Mouse (Mus musculus): Measurements from ENCODE around the gene Schip1. TPM values are rescaled to one million over a fixed set of nuclear protein-coding genes. Genes with fewer than 3 reads are reported as not detected.
"Not testable (repeated sequence)": the region's sequence is repeated elsewhere in the genome, so short reads cannot be mapped to it uniquely, and the experiment has no call there.

Schip1 gene
- polyA plus RNA-seq, 1 experiment, result 10.6 TPM

DNA sequence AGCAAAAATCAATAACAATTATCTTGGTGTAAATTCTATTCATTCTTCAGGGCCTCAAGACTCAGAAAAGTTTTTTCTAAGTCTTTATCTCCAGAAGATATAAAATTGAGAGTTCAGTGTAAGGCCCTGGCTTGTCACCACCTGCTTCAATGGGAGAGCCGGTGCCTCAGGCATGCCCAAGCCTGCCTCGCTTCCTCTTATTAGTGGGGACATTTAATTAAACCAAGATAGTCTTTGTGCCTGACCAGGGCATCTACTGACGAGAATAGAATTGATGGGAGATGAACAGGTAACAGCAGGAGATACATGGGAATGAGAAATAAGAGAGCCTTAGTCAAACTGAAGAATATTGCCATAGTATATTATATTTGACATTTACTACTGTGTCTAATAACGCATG, 27.5 kb downstream of the Schip1 start:
- Histone ChIP-seq H3K4me1 (ENCODE audit: control insufficient read depth, insufficient read depth, low read length) (no peaks in the 10 kb centered on the region), H3K36me3 (ENCODE audit: control insufficient read depth, insufficient read depth, low read length) (no peaks in the 10 kb centered on the region), H3K4me3 (ENCODE audit: insufficient read depth, low read depth, low read length) (no peak overlapping the region), H3K27ac (ENCODE audit: insufficient read depth, low read depth, low read length) (no peak overlapping the region), H3K27me3 (replicated peaks; ENCODE audit: control insufficient read depth, insufficient read depth, low read length) (no peaks in the 10 kb centered on the region)
- DNase-seq, result no peak
- whole genome bisulfite sequencing, result 78% methylated on average over 4 of the region's 4 CpGs
- TF ChIP-seq POLR2A (IDR thresholded peaks at IDR 0.05; ENCODE audit: low read depth, low read length) (no peak), CTCF (conservative IDR thresholded peaks at IDR 0.05; ENCODE audit: insufficient read depth, insufficient read length, low read depth, low read length) (no peak)

DNA sequence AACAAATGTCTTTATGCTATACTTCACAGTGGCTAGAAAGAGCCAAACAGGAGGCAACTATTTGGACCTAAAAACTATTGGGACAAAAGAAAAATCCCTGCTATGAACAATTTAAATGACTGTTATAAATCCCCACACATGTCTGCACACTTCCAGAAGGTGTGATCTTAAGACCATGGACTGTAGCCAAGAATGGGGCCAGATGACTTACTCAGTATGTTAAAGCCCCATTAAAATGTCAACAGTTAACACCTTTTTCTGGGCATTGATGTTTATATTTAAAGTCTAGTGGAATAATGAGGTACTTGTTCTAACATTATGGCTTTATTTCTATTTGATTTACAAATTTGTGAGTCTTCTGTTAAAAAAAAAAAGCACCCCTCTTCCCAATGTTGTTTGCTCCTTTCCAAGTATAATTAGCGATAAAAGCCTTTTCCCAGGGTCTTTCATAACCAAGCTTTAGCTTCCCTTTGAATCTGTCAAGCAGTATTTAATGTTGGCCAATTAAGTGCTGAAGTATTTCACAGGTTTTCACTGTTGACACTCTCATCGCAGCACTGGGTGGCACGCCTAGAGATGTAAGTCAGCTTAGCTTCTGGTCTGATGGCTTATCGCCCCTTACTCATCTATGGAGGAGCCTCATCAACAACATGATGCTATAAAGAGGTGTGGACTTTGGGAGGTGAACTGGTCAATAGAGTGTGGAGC, 32.3 kb downstream of the Schip1 start:
- WGBS, result 54% methylated on average over 4 of the region's 4 CpGs
- DNase-seq, result no peak
- Histone ChIP-seq H3K27me3 (replicated peaks; ENCODE audit: control insufficient read depth, insufficient read depth, low read length) (no peaks in the 10 kb centered on the region), H3K36me3 (ENCODE audit: control insufficient read depth, insufficient read depth, low read length) (no peaks in the 10 kb centered on the region), H3K4me1 (ENCODE audit: control insufficient read depth, insufficient read depth, low read length) (no peaks in the 10 kb centered on the region), H3K27ac (ENCODE audit: insufficient read depth, low read depth, low read length) (no peak overlapping the region), H3K4me3 (ENCODE audit: insufficient read depth, low read depth, low read length) (no peak overlapping the region)
- no peak for TF ChIP-seq POLR2A (IDR thresholded peaks at IDR 0.05; ENCODE audit: low read depth, low read length)
- TF ChIP-seq CTCF (conservative IDR thresholded peaks at IDR 0.05; ENCODE audit: insufficient read depth, insufficient read length, low read depth, low read length), result no peak

DNA sequence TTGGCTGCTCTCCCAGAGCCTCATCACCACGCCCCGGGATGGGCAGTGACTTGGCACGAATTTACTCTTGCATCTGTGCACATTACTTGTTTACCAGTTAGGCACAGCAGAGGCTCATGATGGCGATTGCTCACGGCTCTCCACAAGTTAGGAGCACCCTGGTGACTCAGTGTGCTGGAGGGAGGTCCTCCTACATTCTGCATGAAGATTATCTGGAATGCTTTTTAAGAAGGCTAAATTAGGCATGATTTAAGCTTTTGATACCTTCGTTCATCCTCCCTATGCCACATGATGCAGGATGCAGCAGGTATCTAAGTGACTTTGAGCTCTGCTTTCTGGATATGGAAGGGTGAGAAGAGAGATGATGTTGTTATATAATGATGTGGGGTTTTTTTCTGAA, 35.0 kb downstream of the Schip1 start:
- not testable (repeated sequence) for H3K4me1 ChIP-seq (ENCODE audit: control insufficient read depth, insufficient read depth, low read length); H3K36me3 ChIP-seq (ENCODE audit: control insufficient read depth, insufficient read depth, low read length); DNase-seq; H3K27ac ChIP-seq (ENCODE audit: insufficient read depth, low read depth, low read length); H3K4me3 ChIP-seq (ENCODE audit: insufficient read depth, low read depth, low read length); H3K27me3 ChIP-seq (replicated peaks; ENCODE audit: control insufficient read depth, insufficient read depth, low read length)
- 88% methylated on average over 6 of the region's 6 CpGs for WGBS

DNA sequence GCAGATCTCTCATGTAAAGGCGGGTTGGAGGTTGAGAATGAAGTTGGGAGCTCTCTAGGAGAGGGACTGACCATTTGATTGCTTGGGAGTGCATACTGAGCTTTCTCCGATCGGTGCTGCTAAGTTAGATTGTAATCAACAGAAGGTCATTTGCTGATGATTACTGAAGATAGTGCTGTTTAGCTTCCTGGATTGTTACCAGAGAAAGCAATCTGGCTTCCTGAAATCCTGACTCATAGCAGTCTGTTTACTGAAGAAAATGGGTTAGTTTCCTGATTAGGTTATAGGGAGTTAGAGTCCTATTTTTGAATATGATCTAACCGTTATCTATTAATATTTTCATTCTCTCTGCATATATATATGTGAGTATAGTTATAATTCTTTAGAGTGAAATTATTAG, 36.7 kb downstream of the Schip1 start:
- Histone ChIP-seq H3K27ac (ENCODE audit: insufficient read depth, low read depth, low read length) (no peak overlapping the region), H3K4me3 (ENCODE audit: insufficient read depth, low read depth, low read length) (no peak overlapping the region), H3K4me1 (ENCODE audit: control insufficient read depth, insufficient read depth, low read length) (no peaks in the 10 kb centered on the region), H3K27me3 (replicated peaks; ENCODE audit: control insufficient read depth, insufficient read depth, low read length) (no peaks in the 10 kb centered on the region), H3K36me3 (ENCODE audit: control insufficient read depth, insufficient read depth, low read length) (no peaks in the 10 kb centered on the region)
- TF ChIP-seq CTCF (conservative IDR thresholded peaks at IDR 0.05; ENCODE audit: insufficient read depth, insufficient read length, low read depth, low read length) (no peak), POLR2A (IDR thresholded peaks at IDR 0.05; ENCODE audit: low read depth, low read length) (no peak)
- 59% methylated on average over 4 of the region's 4 CpGs for WGBS
- DNase-seq, result no peak

DNA sequence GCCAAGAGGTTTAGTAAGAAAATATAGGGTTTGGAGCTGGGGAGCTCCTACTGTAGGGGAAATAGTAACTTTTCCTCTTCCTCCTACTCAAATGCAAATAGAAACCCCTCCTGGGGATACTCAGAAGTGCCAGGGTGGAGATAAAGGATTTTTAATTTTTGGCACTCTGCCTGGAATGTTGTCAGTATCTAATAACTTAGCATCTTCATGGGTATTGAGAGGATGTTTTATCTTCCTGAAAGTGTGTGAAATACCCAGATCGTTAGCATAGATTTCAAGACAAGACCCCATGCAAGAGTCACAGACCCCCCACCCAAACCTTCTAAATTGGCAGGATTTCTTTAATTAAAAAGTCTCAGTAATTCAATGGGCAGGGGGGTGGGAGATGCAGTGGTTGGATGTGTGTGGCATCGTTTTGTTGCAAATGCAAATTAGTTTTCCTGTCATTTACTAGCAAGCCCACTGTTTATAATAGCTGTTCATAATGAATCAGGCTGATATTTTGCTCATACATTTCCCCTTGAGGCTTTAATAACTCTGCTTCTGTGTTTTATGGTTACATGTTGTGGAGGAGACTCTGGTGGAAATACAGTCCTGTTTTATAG, 40.6 kb downstream of the Schip1 start:
- DNase-seq, result no peak
- no peaks in the 10 kb centered on the region for H3K36me3 ChIP-seq (ENCODE audit: control insufficient read depth, insufficient read depth, low read length)
- H3K4me1 ChIP-seq (ENCODE audit: control insufficient read depth, insufficient read depth, low read length), result no peaks in the 10 kb centered on the region
- TF ChIP-seq CTCF (conservative IDR thresholded peaks at IDR 0.05; ENCODE audit: insufficient read depth, insufficient read length, low read depth, low read length), result no peak
- TF ChIP-seq POLR2A (IDR thresholded peaks at IDR 0.05; ENCODE audit: low read depth, low read length), result no peak
- 59% methylated on average over 2 of the region's 2 CpGs for WGBS
- H3K4me3 ChIP-seq (ENCODE audit: insufficient read depth, low read depth, low read length), result no peak overlapping the region
- no peaks in the 10 kb centered on the region for H3K27me3 ChIP-seq (replicated peaks; ENCODE audit: control insufficient read depth, insufficient read depth, low read length)
- H3K27ac ChIP-seq (ENCODE audit: insufficient read depth, low read depth, low read length), result no peak overlapping the region

DNA sequence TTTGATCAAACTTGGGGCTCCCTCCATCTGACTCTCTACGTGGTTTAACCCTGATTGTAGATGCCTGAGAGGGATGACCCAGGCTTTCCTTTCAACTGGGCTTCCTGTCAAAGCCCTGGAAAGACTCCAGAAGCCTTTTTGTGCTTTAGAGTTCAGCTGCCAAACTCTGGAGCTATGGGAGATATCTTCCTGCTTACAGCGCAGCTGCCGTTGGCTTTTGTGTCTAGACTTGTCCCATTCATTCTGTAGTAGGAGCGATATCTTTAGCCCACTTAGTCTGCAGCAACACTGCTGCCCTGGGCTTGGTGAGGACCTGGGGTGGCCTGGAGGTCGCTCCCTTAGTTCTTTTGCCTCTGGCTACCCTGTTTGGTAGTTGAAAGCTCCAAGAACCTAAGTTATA, 56.7 kb downstream of the Schip1 start:
- DNase-seq, result peak; percentile 5
- no peak for TF ChIP-seq POLR2A (IDR thresholded peaks at IDR 0.05; ENCODE audit: low read depth, low read length)
- TF ChIP-seq CTCF (conservative IDR thresholded peaks at IDR 0.05; ENCODE audit: insufficient read depth, insufficient read length, low read depth, low read length), result no peak
- H3K4me1 ChIP-seq (ENCODE audit: control insufficient read depth, insufficient read depth, low read length), result no peaks in the 10 kb centered on the region
- H3K36me3 ChIP-seq (ENCODE audit: control insufficient read depth, insufficient read depth, low read length), result no peaks in the 10 kb centered on the region
- no peak overlapping the region for H3K4me3 ChIP-seq (ENCODE audit: insufficient read depth, low read depth, low read length)
- H3K27me3 ChIP-seq (replicated peaks; ENCODE audit: control insufficient read depth, insufficient read depth, low read length), result no peaks in the 10 kb centered on the region
- WGBS, result 53% methylated on average over 5 of the region's 5 CpGs
- H3K27ac ChIP-seq (ENCODE audit: insufficient read depth, low read depth, low read length), result no peak overlapping the region

DNA sequence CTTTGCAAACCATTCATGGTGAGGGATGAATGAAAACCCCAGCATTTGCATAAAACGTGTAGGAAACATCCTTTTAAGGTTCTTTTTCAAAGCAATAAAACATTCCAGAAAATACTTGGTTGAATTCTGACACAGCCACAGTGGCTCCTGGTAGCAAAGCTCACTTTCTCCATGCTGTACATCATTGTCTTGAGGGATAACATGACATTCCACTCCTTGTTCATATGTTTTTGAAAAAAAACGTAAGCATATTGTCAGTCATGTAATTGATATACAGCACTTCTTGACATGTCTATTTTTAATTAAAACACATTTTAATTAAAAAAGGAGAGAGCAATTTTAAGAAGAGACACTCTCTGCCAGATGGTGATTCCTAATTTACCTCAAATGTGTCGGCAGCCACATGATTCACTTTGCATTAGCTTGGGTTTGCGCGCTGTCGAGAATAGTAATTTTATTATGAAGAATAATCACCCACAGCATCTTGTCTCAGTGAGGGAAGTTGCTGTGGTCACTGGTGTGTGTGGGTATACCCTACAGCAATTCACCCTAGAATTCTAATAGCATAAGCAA, 61.8 kb downstream of the Schip1 start:
- TF ChIP-seq CTCF (conservative IDR thresholded peaks at IDR 0.05; ENCODE audit: insufficient read depth, insufficient read length, low read depth, low read length), result no peak
- TF ChIP-seq POLR2A (IDR thresholded peaks at IDR 0.05; ENCODE audit: low read depth, low read length), result no peak
- 72% methylated on average over 6 of the region's 6 CpGs for WGBS
- no peaks in the 10 kb centered on the region for H3K27me3 ChIP-seq (replicated peaks; ENCODE audit: control insufficient read depth, insufficient read depth, low read length)

More for the DNA sequence above, 61.8 kb downstream of the Schip1 start:
- no peak overlapping the region for H3K27ac ChIP-seq (ENCODE audit: insufficient read depth, low read depth, low read length)
- no peak overlapping the region for H3K4me3 ChIP-seq (ENCODE audit: insufficient read depth, low read depth, low read length)
- no peak for DNase-seq
- no peaks in the 10 kb centered on the region for H3K4me1 ChIP-seq (ENCODE audit: control insufficient read depth, insufficient read depth, low read length)
- H3K36me3 ChIP-seq (ENCODE audit: control insufficient read depth, insufficient read depth, low read length), result no peaks in the 10 kb centered on the region

All from kidney, adult 2 months (tissue).